Mouse (Mus musculus) kidney, postnatal 14 days (tissue): ENCODE measurements around the gene Cnih3.

ENCODE experiments used
- DNase-seq: peaks from one replicate; pipeline ENCODE4 v3.0.0; 2022; ENCODE audit warnings: mixed read lengths

Gene Cnih3

GRCm38 (mm10) chr1:181459431-181460105 is 107.1 kb downstream of the Cnih3 start:
- DNase-seq = no peak

GRCm38 (mm10) chr1:181460283-181460682 is 107.9 kb downstream of the Cnih3 start:
- no peak for DNase-seq

DNA sequence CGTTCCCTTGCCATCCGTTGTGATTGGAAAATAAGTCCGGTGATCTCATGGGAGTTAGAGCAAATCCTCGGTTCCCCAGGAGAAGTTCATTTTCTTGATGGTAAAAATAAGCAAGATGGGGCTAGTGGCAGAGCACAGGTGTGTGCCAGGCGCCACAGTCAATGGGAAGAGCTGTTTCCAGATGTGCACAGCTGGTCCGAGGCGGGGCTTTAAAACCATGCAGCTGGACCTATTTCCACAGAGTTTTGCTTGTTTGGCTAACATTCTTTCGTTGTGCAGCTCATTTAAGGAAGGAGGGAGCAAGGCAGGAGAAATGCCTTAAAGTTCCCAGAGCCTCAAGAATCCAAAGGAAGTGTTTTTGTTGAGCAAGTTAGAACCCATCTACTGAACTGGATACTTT is 109.1 kb downstream of the Cnih3 start:
- no peak for DNase-seq

DNA sequence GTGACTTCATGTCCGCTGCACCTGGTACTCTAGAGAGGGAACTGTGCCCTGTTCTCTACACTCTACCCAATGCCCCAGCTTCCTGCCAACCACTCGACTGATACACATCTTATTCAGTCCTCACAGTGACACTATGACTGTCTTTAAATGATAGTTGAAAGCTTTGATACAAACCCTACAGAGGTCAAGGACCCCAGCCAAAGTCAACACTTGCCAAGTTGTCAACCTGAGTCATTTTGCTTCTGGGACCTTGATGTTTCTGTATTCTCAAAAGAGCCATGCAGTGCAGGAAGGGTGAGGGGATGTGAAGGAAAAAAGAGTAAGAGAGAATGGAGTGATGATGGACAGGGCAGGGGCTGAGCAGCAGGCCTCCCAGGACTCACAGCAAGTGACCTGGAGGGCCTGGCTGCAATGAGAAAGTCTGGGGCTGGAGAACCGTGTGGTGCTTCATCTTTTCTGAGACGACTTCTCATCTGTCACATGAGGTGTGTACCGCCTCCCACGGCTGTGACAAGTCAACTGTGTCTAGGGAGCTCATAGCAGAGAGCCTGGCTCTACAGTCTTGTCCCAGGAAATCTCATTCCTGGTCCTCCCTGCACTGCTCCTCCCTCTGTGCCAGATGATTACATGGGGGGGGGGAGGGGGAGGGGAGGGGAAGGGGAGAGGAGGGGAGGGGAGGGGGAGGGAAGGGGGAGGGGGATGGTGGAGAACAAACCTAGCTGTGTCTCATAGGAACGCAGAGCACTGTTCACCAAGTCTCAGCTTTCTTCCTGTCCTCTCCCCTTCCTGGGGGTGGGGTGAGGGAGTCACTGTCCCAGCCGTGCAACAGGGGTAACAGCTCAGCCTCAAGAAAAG is 109.8 kb downstream of the Cnih3 start:
- no peak for DNase-seq

- DNase-seq = no peak
Measured at GRCm38 (mm10) chr1:181462906-181463179, 110.4 kb downstream of the Cnih3 start.

- peak; percentile 26 for DNase-seq
Measured at GRCm38 (mm10) chr1:181465027-181465426, 112.6 kb downstream of the Cnih3 start.

DNA sequence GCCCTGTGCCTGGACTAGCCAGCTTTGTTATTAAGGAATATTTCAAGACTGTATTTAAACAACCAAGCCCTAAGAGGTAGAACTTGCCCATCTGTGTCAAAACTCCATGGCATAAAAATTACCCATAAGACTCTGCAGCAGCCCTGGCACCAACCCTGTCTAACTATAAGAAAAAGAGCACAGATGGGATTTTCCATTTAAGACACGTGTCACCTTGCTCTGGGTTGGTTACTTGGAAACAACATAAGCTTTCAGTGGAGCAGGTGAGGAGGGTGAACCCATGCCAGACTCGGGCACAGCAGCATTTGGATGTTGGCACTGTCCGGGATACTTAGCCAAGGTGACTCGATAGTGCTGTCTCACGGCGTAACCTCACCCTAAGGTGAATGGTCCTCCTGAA is 113.6 kb downstream of the Cnih3 start:
- no peak for DNase-seq

DNA sequence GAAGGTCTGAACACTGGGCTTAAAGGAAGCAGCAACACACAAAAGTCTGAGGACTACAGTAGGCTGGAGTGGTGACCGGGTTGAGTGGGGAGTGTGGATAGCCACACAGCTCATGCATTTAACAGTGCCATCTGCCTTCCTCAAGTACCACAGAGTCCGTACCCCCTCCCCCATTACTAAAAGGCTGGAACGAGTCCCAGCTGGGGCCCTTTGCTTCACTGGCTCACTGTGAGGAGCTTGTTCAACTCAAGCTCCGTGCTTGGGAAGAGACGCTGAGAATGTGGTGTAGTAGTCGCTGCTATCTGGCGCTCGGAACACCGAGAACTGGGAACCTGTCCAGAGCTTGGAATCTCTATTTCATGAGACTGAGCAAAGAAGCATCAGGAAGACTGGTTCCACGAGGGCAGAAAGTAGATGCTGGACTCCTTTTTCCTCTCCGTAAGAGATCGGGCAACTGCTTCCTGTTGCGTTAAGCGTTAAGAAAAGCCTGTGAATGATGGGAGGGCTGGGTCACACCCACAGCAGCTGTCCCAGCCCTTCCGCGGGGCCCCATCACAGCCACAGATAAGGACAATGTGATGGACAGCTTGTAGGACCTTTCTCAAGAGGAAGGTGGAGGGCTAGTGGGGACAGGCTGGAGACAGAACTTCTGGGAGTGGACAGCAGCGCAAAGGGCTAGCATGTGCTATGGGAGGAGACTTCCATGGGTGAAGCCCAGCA is 114.3 kb downstream of the Cnih3 start:
- no peak for DNase-seq

DNA sequence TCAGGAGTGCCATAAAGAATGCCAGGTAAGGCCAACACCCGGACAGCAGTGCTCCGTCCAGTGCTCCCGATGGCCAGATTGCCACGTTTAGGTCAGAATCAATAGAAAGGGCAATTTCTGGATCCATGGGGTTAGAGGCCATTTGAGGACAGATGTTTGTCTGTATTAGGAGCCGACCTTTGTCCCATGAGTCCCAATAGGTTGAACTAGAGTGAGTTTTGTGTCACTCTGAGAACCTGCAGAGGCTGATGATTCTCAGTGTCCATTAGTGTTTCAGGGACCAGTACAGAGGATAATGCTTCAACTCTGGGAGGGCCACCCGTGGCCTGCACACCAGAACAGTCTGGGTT is 114.9 kb downstream of the Cnih3 start:
- no peak for DNase-seq

DNA sequence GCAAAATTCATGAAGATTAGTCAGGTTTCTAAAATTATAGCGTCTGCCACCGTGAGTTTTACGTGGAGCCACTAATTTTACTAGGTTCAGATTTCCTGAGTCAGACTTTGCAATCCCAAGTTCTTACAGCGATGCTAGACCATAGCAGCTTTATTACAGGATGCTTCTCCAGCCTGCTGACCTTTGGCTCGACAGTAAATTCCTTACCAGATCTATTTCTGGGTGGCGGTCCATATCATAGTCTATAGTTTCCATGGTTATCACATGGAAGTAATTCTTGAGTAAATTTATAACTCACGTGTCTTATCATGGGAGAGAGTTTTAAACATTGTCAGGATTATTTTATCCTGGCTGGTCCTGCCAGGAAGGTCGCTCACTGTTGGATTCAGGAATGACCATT is 117.0 kb downstream of the Cnih3 start:
- DNase-seq = no peak

DNA sequence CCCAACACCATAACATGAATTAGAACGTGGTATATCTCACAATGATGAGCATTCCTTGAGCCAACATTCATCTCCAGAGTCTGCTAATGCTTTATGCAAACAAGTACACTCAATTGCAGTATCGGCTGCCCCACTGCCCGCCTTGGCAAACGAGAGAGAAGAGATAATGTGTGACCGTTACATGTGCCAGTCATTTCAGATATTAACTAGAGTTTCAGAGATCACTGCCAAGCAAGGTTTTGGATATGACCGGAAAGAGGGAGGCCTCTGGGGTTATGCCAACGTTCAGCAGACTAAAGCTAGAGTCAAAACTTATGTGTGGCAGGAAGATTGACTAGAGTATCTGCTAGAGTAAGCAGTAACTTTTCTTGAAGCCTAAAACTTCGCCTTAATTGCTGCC is 123.7 kb downstream of the Cnih3 start:
- peak; percentile 40 for DNase-seq

DNA sequence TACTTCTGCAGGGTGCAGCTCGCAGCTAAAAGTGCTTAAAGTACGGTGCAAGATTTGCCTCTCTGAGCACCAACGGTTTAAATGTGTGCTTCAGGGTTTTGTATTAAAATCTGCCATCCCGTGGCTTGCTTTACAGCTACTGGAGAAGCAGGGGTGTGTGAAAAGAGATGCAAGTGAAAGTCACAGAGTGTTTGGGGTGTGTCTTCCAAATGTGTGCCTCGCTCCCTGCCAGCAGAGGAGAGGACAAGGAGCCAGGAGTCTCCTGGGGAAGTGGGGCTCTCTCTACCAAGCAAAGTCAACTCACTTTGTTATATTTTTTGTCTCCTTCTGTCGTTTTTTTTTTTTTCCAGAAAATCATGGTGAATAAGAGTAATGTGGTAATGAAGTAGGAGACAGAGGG is 124.1 kb downstream of the Cnih3 start:
- no peak for DNase-seq

- no peak for DNase-seq
Measured at GRCm38 (mm10) chr1:181484696-181485095, 132.3 kb downstream of the Cnih3 start.

DNA sequence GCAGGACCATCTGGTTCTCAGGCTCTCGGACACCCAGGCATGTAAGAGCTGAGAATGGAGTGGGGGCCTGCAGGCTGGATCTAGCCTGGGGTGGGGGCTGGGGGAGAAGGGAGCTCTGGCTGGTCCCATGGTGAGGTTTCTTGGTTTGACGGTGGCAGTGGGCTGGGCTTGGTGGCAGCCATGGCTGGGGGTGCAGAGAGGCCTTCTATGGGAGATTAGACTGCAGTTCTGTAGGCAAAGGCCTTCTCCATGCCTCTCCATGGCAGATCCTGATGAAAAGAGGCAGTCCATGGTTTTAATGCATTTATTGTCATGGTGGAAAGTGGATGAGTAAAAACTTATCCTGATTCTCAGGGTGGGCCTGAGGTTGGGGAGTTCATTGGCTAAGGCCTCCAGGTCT is 151.0 kb downstream of the Cnih3 start:
- DNase-seq = no peak

DNA sequence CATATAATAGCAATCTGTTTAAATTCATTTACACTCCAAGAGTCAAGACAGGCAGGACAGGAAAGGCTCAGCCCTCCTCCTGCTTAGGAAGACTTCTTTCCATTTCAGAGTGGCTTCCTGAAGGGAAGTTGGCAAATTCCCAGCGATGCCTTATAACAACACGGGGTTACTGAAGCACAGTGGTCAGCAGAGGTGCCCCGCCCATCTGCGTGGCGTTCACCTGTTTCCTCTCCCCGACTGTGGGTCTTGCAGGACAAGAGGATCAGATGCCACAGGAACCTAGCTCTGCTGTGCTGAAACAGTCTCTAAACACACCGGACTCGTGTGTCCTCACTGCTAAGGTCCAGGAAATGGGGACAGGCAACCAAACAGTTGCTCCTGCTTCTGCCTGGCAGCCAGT is 152.9 kb downstream of the Cnih3 start:
- peak; percentile 43 for DNase-seq
